Mouse (Mus musculus): Measurements from ENCODE around the gene Bmper. TPM values are rescaled to one million over a fixed set of nuclear protein-coding genes. Genes with fewer than 3 reads are reported as not detected.

Bmper gene
- polyA plus RNA-seq, 1 experiment from 2014 or later, result 4.0 TPM

- DNase-seq (ENCODE audit: low spot score) (no peak), ATAC-seq (ENCODE audit: low FRiP score, low TSS enrichment) (no peak)
- no peak overlapping the region for H3K4me3 ChIP-seq (ENCODE audit: low read depth, low read length)
- H3K9ac ChIP-seq (ENCODE audit: low read length), result no peak overlapping the region
- no peak overlapping the region for H3K27ac ChIP-seq (replicated peaks)
- H3K4me2 ChIP-seq (replicated peaks; ENCODE audit: low read depth), result no peak overlapping the region
- H3K4me1 ChIP-seq (replicated peaks; ENCODE audit: control insufficient read depth, insufficient read depth), result no peaks in the 10 kb centered on the region; the same call in 1 of the 2 replicates
- no peaks in the 10 kb centered on the region for H3K9me3 ChIP-seq (ENCODE audit: control insufficient read depth, low read length)
- no peaks in the 10 kb centered on the region for H3K36me3 ChIP-seq (ENCODE audit: control insufficient read depth, insufficient read depth, low read length)
- peak; percentile 44 for TF ChIP-seq CTCF (IDR thresholded peaks at IDR 0.05; ENCODE audit: low read depth)
- TF ChIP-seq EP300 (optimal IDR thresholded peaks at IDR 0.05), result no peak
- WGBS, result 59% methylated on average over 3 of the region's 3 CpGs
- no peaks in the 10 kb centered on the region for H3K27me3 ChIP-seq (ENCODE audit: control insufficient read depth, insufficient read depth, low read length)
Observed at GRCm38 (mm10) chr9:23192567-23193331, 30.1 kb upstream of the Bmper start.

- ATAC-seq (ENCODE audit: low FRiP score, low TSS enrichment) (no peak), DNase-seq (ENCODE audit: low spot score) (no peak)
- Histone ChIP-seq H3K4me2 (replicated peaks; ENCODE audit: low read depth) (no peak overlapping the region), H3K27me3 (ENCODE audit: control insufficient read depth, insufficient read depth, low read length) (no peaks in the 10 kb centered on the region), H3K4me1 (replicated peaks; ENCODE audit: control insufficient read depth, insufficient read depth) (no peaks in the 10 kb centered on the region; the same call in 1 of the 2 replicates), H3K4me3 (ENCODE audit: low read depth, low read length) (no peak overlapping the region), H3K9ac (ENCODE audit: low read length) (no peak overlapping the region), H3K27ac (replicated peaks) (no peak overlapping the region), H3K36me3 (ENCODE audit: control insufficient read depth, insufficient read depth, low read length) (no peaks in the 10 kb centered on the region), H3K9me3 (ENCODE audit: control insufficient read depth, low read length) (no peaks in the 10 kb centered on the region)
- WGBS, result 93% methylated on average over 4 of the region's 4 CpGs
- TF ChIP-seq CTCF (IDR thresholded peaks at IDR 0.05; ENCODE audit: low read depth), result no peak
- TF ChIP-seq EP300 (optimal IDR thresholded peaks at IDR 0.05), result no peak
Observed at GRCm38 (mm10) chr9:23198996-23199395, 23.9 kb upstream of the Bmper start.

GRCm38 (mm10) chr9:23199841-23200240 is 23.0 kb upstream of the Bmper start:
- no peaks in the 10 kb centered on the region for H3K27me3 ChIP-seq (ENCODE audit: control insufficient read depth, insufficient read depth, low read length)
- no peaks in the 10 kb centered on the region; the same call in 1 of the 2 replicates for H3K4me1 ChIP-seq (replicated peaks; ENCODE audit: control insufficient read depth, insufficient read depth)
- WGBS, result 80% methylated on average over 1 of the region's 1 CpGs
- DNase-seq (ENCODE audit: low spot score), result no peak
- H3K4me3 ChIP-seq (ENCODE audit: low read depth, low read length), result no peak overlapping the region
- no peak for TF ChIP-seq CTCF (IDR thresholded peaks at IDR 0.05; ENCODE audit: low read depth)
- TF ChIP-seq EP300 (optimal IDR thresholded peaks at IDR 0.05), result no peak
- H3K36me3 ChIP-seq (ENCODE audit: control insufficient read depth, insufficient read depth, low read length), result no peaks in the 10 kb centered on the region
- no peak overlapping the region for H3K27ac ChIP-seq (replicated peaks)
- H3K4me2 ChIP-seq (replicated peaks; ENCODE audit: low read depth), result no peak overlapping the region
- ATAC-seq (ENCODE audit: low FRiP score, low TSS enrichment), result 0 out of 2 replicates have a peak, but pooled peaks have one; percentile 29
- H3K9me3 ChIP-seq (ENCODE audit: control insufficient read depth, low read length), result no peaks in the 10 kb centered on the region
- H3K9ac ChIP-seq (ENCODE audit: low read length), result no peak overlapping the region

- no peak for DNase-seq (ENCODE audit: low spot score)
- ATAC-seq (ENCODE audit: low FRiP score, low TSS enrichment), result no peak
- 76% methylated on average over 4 of the region's 4 CpGs for WGBS
- TF ChIP-seq EP300 (optimal IDR thresholded peaks at IDR 0.05) (no peak), CTCF (IDR thresholded peaks at IDR 0.05; ENCODE audit: low read depth) (no peak)
- no peak overlapping the region for H3K4me2 ChIP-seq (replicated peaks; ENCODE audit: low read depth)
- no peaks in the 10 kb centered on the region; the same call in 1 of the 2 replicates for H3K4me1 ChIP-seq (replicated peaks; ENCODE audit: control insufficient read depth, insufficient read depth)
- no peak overlapping the region for H3K4me3 ChIP-seq (ENCODE audit: low read depth, low read length)
- H3K36me3 ChIP-seq (ENCODE audit: control insufficient read depth, insufficient read depth, low read length), result no peaks in the 10 kb centered on the region
- no peak overlapping the region for H3K9ac ChIP-seq (ENCODE audit: low read length)
- H3K27ac ChIP-seq (replicated peaks), result no peak overlapping the region
- H3K9me3 ChIP-seq (ENCODE audit: control insufficient read depth, low read length), result no peaks in the 10 kb centered on the region
- H3K27me3 ChIP-seq (ENCODE audit: control insufficient read depth, insufficient read depth, low read length), result no peaks in the 10 kb centered on the region
Observed at GRCm38 (mm10) chr9:23200828-23201227, 22.0 kb upstream of the Bmper start.

- Histone ChIP-seq H3K9me3 (ENCODE audit: control insufficient read depth, low read length) (no peaks in the 10 kb centered on the region), H3K27me3 (ENCODE audit: control insufficient read depth, insufficient read depth, low read length) (no peaks in the 10 kb centered on the region), H3K4me1 (replicated peaks; ENCODE audit: control insufficient read depth, insufficient read depth) (no peaks in the 10 kb centered on the region; the same call in 1 of the 2 replicates), H3K4me3 (ENCODE audit: low read depth, low read length) (no peak overlapping the region), H3K9ac (ENCODE audit: low read length) (no peak overlapping the region), H3K36me3 (ENCODE audit: control insufficient read depth, insufficient read depth, low read length) (no peaks in the 10 kb centered on the region), H3K4me2 (replicated peaks; ENCODE audit: low read depth) (no peak overlapping the region), H3K27ac (replicated peaks) (no peak overlapping the region)
- ATAC-seq (ENCODE audit: low FRiP score, low TSS enrichment) (no peak), DNase-seq (ENCODE audit: low spot score) (no peak)
- WGBS, result 72% methylated on average over 4 of the region's 4 CpGs
- TF ChIP-seq CTCF (IDR thresholded peaks at IDR 0.05; ENCODE audit: low read depth) (no peak), EP300 (optimal IDR thresholded peaks at IDR 0.05) (no peak)
Observed at GRCm38 (mm10) chr9:23202431-23202830, 20.4 kb upstream of the Bmper start.

Data from stomach, postnatal 0 days (tissue).